Mouse (Mus musculus): Measurements from ENCODE around the gene Nfkbie.

Nfkbie gene

DNA sequence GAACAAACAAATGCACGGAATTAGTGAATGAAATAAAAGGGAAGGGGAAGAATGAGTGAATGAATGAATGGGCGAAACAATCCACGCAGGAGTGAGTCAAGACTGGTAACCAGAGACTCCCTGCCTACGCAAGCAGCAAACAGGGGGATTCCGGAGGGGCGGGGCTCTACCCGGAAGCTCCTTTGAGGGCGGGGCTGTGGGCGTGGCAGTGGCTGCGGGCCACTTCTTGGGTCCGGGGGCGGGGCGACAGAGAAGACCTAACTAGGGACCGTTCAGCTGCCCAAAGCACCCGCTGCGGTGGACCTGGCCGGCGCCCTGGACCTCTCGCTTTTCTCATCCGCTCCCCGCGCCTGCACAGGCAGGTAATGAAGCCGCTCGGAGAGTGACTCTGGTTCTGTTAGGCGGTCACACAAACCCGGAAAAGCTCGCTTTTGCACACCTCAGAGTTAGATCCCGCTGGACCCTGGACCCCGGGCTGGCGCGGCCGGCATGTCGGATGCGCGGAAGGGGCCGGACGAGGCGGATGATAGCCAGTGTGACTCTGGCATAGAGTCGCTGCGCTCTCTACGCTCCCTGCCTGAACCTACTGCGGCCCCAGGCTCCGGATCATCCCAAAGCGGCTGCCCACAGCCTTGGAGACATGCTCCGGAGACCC lies at the start of gene Nfkbie:
TSS of gene Nfkbie (plus strand) at position 252 of the 655 bp plus-strand sequence.
- DNase-seq (ENCODE audit: low read depth, low spot score), result peak; percentile 92

- DNase-seq (ENCODE audit: low read depth, low spot score), result no peak
Observed at GRCm38 (mm10) chr17:45505941-45506465, 49.5 kb upstream of the Nfkbie start.

DNA sequence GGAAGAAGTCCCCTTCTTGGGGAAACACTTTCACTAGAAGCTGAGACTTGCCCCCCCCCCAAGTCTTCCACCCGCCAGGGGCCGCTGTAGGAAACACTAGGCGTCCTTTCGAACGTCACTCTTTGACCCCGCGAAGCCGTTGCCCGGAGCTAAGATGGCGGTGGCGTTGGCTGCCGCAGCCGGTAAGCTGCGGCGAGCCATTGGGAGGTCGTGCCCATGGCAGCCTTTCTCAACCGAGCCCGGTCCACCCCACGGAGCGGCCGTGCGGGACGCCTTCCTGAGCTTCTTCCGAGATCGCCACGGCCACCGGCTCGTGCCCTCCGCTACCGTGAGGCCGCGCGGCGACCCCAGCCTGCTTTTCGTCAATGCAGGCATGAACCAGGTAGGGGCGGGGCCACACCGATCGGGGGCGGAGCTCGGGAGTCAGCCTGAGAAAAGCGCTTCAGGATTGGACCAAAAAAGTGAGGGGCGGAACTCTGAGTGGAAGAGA lies 48.8 kb upstream of the Nfkbie start, which contains the start of gene Aars2:
TSS of gene Aars2 (plus strand) at position 142 of the 490 bp plus-strand sequence.
- peak; percentile 96 for DNase-seq (ENCODE audit: low read depth, low spot score)

DNA sequence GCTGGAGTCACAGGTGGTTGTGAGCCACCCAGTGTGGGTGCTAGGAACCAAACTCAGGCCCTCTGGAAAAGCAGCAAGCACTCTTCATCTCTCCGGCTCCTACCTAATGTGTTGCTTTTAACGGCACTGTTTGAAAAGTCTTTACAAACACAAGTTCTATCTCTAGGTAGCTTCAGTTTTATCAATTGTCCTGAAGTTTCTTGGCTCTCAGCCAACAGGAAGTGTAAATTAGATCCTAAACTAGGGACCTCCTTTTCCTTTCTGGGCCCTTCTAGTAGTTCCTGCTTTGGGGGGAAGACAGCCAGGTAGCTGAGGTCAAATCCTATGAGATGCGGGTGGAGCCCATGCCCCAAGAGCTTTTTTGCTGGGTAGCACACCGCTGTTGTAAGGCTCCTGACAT lies 44.6 kb upstream of the Nfkbie start:
- DNase-seq (ENCODE audit: low read depth, low spot score), result no peak

DNA sequence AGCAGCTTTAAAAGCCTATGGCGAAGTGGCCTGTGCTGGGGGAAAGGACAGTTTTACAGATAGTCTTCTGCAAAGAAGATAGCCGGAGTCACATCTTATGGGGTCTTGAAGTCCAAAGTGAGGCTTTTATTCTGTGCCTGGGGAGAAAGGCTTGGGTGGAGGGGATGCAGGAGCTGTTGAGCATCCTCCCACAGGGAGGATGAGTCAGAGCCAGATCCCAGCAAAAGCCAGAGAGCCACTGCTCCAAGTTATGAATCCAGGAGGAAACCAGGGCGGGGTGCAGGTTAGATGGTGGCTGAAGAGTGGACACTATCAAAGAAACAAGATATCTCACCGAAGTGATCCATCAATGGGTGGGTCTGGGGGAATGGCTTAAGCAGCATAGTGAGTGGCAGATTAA lies 43.7 kb upstream of the Nfkbie start:
- DNase-seq (ENCODE audit: low read depth, low spot score), result no peak

DNA sequence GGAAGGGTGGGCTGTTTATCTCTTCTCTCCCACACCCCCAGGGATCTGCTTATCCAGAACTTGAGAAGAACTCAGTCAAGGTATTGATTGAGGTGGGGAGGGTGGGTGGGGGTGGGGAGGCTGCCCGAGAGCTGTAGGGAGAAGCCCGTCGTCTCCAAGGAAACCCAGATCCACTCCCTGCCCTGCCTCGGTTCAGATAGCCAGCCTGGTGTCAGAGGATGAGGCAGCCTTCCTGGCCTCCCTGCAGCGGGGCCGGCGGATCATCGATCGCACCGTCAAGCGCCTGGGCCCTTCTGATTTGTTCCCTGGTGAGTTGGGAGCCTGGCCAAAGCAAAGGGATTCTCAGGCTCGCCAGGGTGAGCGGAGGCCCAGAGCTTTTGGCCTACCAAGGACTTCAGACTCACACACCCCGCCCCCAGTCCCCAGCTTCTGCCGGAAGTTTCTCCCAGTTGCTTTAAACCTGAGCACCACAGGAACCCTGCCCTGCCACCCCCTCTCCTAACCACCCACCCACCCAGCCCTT lies 40.2 kb upstream of the Nfkbie start:
- DNase-seq (ENCODE audit: low read depth, low spot score), result peak; percentile 71

DNA sequence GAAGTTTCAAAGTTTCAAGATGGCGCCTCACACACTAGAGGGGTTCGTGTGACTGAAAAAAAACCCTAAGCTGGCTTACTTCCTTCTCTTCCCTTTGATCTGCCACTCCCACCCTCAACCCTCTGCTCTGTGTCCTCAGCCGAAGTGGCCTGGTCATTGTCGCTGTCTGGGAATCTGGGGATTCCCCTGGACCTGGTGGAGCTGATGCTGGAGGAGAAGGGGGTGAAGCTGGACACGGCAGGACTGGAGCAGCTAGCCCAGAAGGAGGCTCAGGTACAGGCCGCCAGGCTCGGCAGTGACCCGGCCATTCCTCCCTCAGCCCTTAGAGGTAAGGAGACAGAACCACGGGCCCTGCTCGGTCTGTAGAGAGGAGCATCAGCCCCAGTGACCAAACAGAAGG lies 39.7 kb upstream of the Nfkbie start:
- DNase-seq (ENCODE audit: low read depth, low spot score), result no peak

DNA sequence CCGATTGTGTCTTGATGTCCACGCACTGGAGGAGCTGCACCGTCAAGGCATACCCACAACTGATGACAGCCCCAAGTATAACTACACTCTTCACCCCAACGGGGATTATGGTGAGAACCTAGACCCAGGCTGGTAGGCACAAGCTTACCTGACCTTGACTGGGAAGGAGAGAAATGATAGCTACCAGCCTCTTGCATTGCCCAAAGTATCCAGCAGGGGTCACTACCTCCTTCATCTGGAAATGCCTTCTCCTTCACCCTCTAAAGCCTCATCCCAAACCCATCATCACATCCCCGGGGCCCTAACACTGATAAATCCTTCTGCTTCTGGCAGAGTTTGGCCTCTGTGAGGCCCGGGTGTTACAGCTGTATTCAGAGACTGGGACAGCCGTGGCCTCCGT lies 39.0 kb upstream of the Nfkbie start:
- DNase-seq (ENCODE audit: low read depth, low spot score), result peak; percentile 88

DNA sequence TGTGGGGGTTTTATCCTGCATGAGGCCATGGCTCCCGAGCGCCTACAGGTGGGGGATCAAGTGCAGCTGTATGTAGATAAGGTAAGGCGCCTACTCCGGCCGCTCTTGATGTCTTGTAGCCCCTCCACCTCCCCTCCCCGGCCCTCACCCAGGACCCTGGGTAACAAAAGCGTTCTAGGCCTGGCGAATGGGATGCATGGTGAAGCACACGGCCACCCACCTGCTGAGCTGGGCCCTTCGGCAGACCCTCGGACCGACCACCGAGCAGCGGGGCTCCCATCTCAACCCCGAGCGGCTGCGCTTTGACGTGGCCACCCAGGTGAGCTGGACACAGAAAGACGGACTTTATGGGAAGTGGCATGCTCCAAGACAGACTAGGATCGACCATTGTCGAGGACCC lies 38.4 kb upstream of the Nfkbie start:
- DNase-seq (ENCODE audit: low read depth, low spot score), result no peak

- no peak for DNase-seq (ENCODE audit: low read depth, low spot score)
Observed at GRCm38 (mm10) chr17:45517549-45518215, 37.8 kb upstream of the Nfkbie start.

GRCm38 (mm10) chr17:45518766-45519475 lies 36.6 kb upstream of the Nfkbie start:
- DNase-seq (ENCODE audit: low read depth, low spot score), result no peak

- DNase-seq (ENCODE audit: low read depth, low spot score), result no peak
Observed at GRCm38 (mm10) chr17:45520136-45520535, 35.4 kb upstream of the Nfkbie start.

DNA sequence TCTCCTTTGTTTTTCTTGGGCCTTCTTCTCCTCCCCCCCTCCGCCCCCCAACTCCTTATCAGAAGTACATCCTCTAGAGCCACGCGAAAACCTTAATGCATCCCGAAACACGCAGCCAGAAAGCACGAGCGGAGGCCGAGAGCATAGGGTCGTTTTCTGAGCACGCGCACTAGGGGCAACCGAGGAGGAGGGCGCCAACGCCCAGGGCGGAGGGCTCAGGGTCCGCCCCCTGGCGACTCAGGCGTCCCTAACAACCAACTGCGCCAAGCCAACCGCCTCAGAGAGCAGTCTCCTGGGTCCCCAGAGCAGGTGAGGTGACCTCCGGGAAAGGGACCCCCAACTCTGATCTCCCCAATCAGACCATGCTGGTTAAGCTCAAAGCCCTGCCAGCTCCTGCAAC lies 32.2 kb upstream of the Nfkbie start, which contains the start of gene Tcte1:
TSS of gene Tcte1 (plus strand) at position 172 of the 400 bp plus-strand sequence.
- DNase-seq (ENCODE audit: low read depth, low spot score), result peak; percentile 79

GRCm38 (mm10) chr17:45524961-45525360 lies 30.5 kb upstream of the Nfkbie start:
- no peak for DNase-seq (ENCODE audit: low read depth, low spot score)

GRCm38 (mm10) chr17:45526571-45526970 lies 28.9 kb upstream of the Nfkbie start:
- peak; percentile 91 for DNase-seq (ENCODE audit: low read depth, low spot score)

GRCm38 (mm10) chr17:45530346-45530782 lies 25.1 kb upstream of the Nfkbie start:
- DNase-seq (ENCODE audit: low read depth, low spot score), result peak; percentile 56

DNA sequence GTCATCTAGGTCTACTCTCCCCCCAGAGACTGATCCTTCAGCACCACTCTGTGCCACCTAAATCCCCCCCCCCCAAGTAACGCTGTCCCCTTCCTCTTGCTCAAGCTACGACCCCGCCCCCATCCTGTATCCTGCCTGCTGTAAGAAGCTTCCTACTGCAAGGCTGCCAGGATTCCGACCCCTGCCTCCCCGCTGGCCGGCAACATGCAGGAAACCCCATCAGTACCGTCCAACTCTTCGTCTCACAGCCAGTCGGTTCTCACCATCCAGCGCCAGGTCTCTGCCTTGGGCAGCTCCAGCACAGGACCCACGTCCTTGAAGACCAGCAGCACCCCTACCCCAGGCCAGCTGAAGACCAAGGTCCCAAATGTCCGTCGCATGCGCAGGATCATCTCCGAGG lies 22.6 kb upstream of the Nfkbie start:
- no peak for DNase-seq (ENCODE audit: low read depth, low spot score)

- no peak for DNase-seq (ENCODE audit: low read depth, low spot score)
Observed at GRCm38 (mm10) chr17:45536264-45536663, 19.2 kb upstream of the Nfkbie start.

DNA sequence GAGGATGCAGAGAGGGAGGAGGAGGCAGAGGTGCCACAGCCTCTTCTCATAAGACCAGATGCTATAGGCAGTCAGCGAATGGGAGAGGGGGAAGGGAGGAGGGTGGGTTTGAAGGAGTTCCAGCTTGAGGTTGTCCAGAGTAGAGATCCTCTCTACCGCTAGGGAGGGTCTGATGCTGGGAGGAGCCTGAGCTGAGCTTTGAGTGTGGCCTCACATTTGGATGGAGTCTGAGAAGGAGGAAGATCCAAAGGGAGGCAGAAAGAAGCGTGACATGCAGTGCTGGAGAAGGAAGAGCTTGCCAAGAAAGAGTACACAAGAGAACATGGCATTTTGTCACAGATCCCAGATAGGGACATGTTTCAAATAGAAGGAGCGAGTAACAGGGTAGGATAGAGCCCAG lies 17.1 kb upstream of the Nfkbie start:
- DNase-seq (ENCODE audit: low read depth, low spot score), result no peak

GRCm38 (mm10) chr17:45539664-45540063 lies 15.8 kb upstream of the Nfkbie start:
- DNase-seq (ENCODE audit: low read depth, low spot score), result no peak

DNA sequence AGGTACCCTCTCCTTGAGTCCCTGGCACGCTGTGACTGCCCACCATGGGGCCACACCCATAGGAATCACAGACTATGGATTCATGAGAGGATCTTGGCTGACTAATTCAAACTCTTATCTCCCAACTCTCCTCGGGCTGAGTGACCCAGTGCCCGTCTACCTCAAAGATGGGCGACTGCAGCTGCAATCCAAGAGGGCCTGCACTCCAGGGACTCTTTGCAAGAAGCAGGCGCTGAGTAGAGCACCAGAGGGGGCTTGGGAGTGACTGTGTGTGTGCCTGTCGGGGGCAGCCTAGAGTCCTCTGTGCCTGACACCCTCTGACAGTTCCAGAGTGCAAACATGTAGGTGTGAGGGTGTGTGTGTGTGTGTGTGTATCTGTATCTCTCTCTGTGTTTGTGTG lies 13.4 kb upstream of the Nfkbie start:
- DNase-seq (ENCODE audit: low read depth, low spot score), result no peak

DNA sequence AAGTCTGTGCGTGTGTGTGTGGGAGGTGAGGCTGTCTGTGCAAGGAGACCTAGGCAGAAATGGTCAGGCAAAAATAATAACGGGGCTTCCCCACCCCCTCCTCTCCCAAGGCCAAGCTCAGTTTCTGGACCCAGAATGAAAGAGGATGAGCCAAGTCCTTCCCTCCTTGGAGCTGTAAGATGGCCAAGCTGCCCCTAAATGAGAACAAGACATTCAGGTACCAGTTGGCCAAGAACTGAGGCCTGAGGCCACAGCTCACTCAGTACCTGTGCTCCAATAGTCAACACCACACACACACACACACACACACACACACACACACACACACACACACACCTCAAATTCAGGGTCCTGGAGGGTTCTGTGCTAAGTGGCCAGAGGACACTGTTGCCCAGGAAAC lies 12.8 kb upstream of the Nfkbie start:
- no peak for DNase-seq (ENCODE audit: low read depth, low spot score)
